Comparison of ENCODE assay signal across 8 mouse cellular contexts in the genomic region with DNA sequence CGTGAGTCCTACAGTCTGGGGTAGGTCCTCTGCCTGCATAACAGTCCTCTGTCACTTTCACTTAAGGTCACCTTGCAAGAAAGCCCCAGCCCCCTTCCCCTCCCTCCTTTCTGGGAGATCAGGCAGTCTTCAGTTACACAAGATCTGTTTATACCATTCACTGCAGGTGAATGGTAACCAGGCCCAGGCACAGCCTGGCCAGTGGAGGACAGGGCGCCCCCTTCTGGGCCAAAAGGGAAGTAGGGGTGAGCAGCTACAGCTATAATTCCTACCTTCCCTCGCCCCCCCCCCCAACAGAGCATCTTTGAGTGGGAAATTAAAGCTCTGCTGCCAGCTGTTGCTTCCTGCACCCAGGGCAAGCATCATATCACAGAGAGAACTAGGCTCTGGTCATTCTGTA. TPM values are rescaled to one million over a fixed set of nuclear protein-coding genes. Genes with fewer than 3 reads are reported as not detected.
DNase-seq lines count a peak whose midpoint lies in the region; TF ChIP-seq lines count a peak whose summit lies in the region.
"Had no signal": no experiment of that assay in that cellular context is flagged by ENCODE, and none has a peak within 500 bp of the region (broad histone marks: within the 10 kb centered on the region; RNA-seq: fewer than 3 reads in every experiment).

No protein-coding gene starts in this region.

- no peak for TF ChIP-seq POLR2A in kidney, adult 2 months (IDR thresholded peaks at IDR 0.05; ENCODE audit: low read depth, low read length)

- H3K4me1 ChIP-seq in kidney, adult 2 months (ENCODE audit: control insufficient read depth, insufficient read depth, low read length) = no peaks in the 10 kb centered on the region

- H3K27me3 ChIP-seq in kidney, adult 2 months (replicated peaks; ENCODE audit: control insufficient read depth, insufficient read depth, low read length) = no peaks in the 10 kb centered on the region

- H3K4me3 ChIP-seq in kidney, adult 2 months (ENCODE audit: insufficient read depth, low read depth, low read length) = no peak overlapping the region
- H3K4me3 ChIP-seq: erythroblast, embryonic 14.5 days had no signal

- no peaks in the 10 kb centered on the region for H3K36me3 ChIP-seq in kidney, adult 2 months (ENCODE audit: control insufficient read depth, insufficient read depth, low read length)

- no peak for DNase-seq in kidney, adult 2 months
- no peak for DNase-seq in kidney, postnatal 14 days
- peak; percentile 44 for DNase-seq in A20 (ENCODE audit: low read depth, low spot score)
- peak; percentile 59 to 65 for DNase-seq in B cell, adult 2 months
- peak; percentile 33 for DNase-seq in induced T-regulatory cell, adult 2 months (ENCODE audit: low read depth)
- DNase-seq in urinary bladder, postnatal 36 days (ENCODE audit: low spot score in 2 of 2) = no peak
- DNase-seq in right cerebral cortex, postnatal 36 days (ENCODE audit: low spot score in 2 of 2) = no peak

- 0 out of 2 replicates have a peak, but pooled peaks have one; percentile 24 for TF ChIP-seq CTCF in kidney, adult 2 months (conservative IDR thresholded peaks at IDR 0.05; ENCODE audit: insufficient read depth, insufficient read length, low read depth, low read length)

- no peak overlapping the region for H3K27ac ChIP-seq in kidney, adult 2 months (ENCODE audit: insufficient read depth, low read depth, low read length)

- WGBS in kidney, adult 2 months = 73% methylated on average over 3 of the region's 3 CpGs

RNA-seq across cellular contexts. Expression of gene Lyzl4, which starts 25.4 kb away (rescaled TPM):
- 0.11 TPM in 1 of 2 replicates, not detected in the other for polyA plus RNA-seq in kidney, adult 2 months (2012; rRNA removed)
- polyA plus RNA-seq: erythroblast, embryonic 14.5 days had no signal

RNA-seq across cellular contexts. Expression of gene Vipr1, which starts 26.0 kb away (rescaled TPM):
- 2.0 and 5.4 TPM in 2 replicates for polyA plus RNA-seq in kidney, adult 2 months (2012; rRNA removed)
- polyA plus RNA-seq: erythroblast, embryonic 14.5 days had no signal

Comparison
In these comparisons a context has a peak if more than half of its experiments do, and no peak if none do; other contexts are left out.
1. DNase-seq: peak in A20 (single experiment), B cell, adult 2 months (2 of 2) and induced T-regulatory cell, adult 2 months (single experiment); none in kidney, adult 2 months (single experiment), kidney, postnatal 14 days (single experiment), urinary bladder, postnatal 36 days (0 of 2) and right cerebral cortex, postnatal 36 days (0 of 2).